Mouse (Mus musculus) intestine, postnatal 0 days (tissue): ENCODE data around the gene Ptprj. TPM values are rescaled to one million over a fixed set of nuclear protein-coding genes. Genes with fewer than 3 reads are reported as not detected.

Experiments used
- ATAC-seq: fragments of 200-750 bp; cut with Nextera tagmentation; 2 replicates; pipeline ENCODE4 v1.8.0; 2017; ENCODE audit warnings: mild to moderate bottlenecking, moderate TSS enrichment, moderate library complexity
- H3K27ac ChIP-seq: fragments of 300-500 bp; sonication (generic); 2 replicates; pipeline ENCODE4 v1.5.1; 2014; ENCODE audit warnings: mild to moderate bottlenecking, low read depth, low read length, moderate library complexity
- H3K27me3 ChIP-seq: fragments of 300-500 bp; sonication (generic); replicated peaks from 2 replicates; pipeline ENCODE4 v1.6.1; 2014; ENCODE audit warnings: low read length, mixed read lengths; ENCODE audit not compliant: control insufficient read depth, insufficient read depth
- H3K36me3 ChIP-seq: fragments of 300-500 bp; sonication (generic); 2 replicates; pipeline ENCODE4 v1.6.1; 2014; ENCODE audit warnings: mild to moderate bottlenecking, moderate library complexity; ENCODE audit not compliant: control insufficient read depth, insufficient read depth
- H3K4me1 ChIP-seq: fragments of 300-500 bp; sonication (generic); replicated peaks from 2 replicates; pipeline ENCODE4 v1.6.1; 2014; ENCODE audit warnings: antibody characterized with exemption, low read length, mixed read lengths; ENCODE audit not compliant: control insufficient read depth, insufficient read depth
- H3K4me2 ChIP-seq: fragments of 300-500 bp; sonication (generic); replicated peaks from 2 replicates; pipeline ENCODE4 v1.6.1; 2014; ENCODE audit warnings: low read depth, mild to moderate bottlenecking, moderate library complexity
- H3K4me3 ChIP-seq: fragments of 300-500 bp; sonication (generic); 2 replicates; pipeline ENCODE4 v1.5.1; 2014; ENCODE audit warnings: low read depth, low read length
- H3K9ac ChIP-seq: fragments of 300-500 bp; sonication (generic); 2 replicates; pipeline ENCODE4 v1.6.1; 2014; ENCODE audit warnings: mild to moderate bottlenecking, low read depth, low read length
- H3K9me3 ChIP-seq: fragments of 300-500 bp; sonication (generic); 2 replicates; pipeline ENCODE4 v1.6.1; 2016; ENCODE audit warnings: mixed run types; ENCODE audit not compliant: control insufficient read depth
- CTCF ChIP-seq: sonication (generic); IDR thresholded peaks from 2 replicates; pipeline ENCODE4 v1.5.1; 2016; ENCODE audit warnings: low read depth, mild to moderate bottlenecking, control low read depth, antibody characterized with exemption, moderate library complexity
- whole genome bisulfite sequencing: fragments of 180-500 bp; shearing (Covaris S2); extraction: QIAGEN DNeasy Blood & Tissue Kit; methylation state at CpG from one replicate; pipeline ENCODE4 v1.1.7; 2014; 5-methylcytosine and 5-hydroxymethylcytosine counted together
- polyA plus RNA-seq: library from polyadenylated mRNA; unstranded; fragments of >200 nt; fragmentation: Nextera tagmentation; extraction: Ambion mirVana; gene quantifications from 2 replicates; pipeline ENCODE4 v1.2.1, GENCODE M21; 2015

Gene Ptprj
- polyA plus RNA-seq, 1 experiment from 2014 or later, result 3.5 TPM

DNA sequence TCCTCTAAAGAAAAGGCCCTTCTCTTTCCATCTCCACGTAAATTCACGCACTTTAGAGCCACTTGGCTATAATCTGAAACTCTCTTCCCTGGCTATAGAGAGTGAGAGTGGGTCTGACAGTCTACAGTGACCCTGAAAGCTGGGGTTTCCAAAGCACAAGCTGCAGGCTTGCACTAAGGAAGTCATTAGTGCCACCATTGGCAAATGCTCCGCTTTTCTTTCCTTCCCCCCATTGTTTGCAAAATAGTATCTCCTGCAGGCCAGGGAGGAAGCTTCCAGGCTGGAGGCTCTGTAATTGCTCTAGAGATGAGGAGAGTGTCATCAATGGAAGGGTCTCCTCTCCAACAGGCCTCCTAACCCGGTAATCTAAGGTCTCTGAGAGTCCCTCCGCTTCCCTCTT lies 65.5 kb downstream of the Ptprj start:
- no peak overlapping the region for H3K4me2 ChIP-seq
- H3K36me3 ChIP-seq, result no peaks in the 10 kb centered on the region
- H3K9me3 ChIP-seq, result no peaks in the 10 kb centered on the region
- no peaks in the 10 kb centered on the region; the same call in 1 of the 2 replicates for H3K4me1 ChIP-seq
- no peak overlapping the region for H3K9ac ChIP-seq
- H3K27me3 ChIP-seq, result no peaks in the 10 kb centered on the region
- no peak for TF ChIP-seq CTCF
- no peak overlapping the region for H3K4me3 ChIP-seq
- no peak for ATAC-seq
- 65% methylated on average over 5 of the region's 5 CpGs for WGBS
- no peak overlapping the region for H3K27ac ChIP-seq

DNA sequence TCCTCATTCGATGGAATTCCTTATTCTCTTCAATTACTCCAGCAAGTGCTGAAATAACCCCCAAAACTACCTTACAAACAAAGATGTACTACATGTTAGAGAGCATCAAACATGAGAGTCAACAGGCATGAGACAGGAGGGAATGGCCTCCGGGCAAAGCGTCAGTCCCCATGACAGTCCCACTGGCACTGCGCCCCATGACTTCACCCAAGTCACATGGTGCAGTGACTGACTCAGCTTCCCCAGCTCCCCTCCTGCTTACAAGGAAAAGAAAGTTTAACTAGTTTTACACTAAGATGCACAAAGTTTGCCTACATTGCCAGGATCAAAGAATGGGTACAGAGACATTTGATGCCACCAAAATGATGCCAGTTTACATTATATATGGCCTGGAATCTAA lies 71.2 kb downstream of the Ptprj start:
- WGBS, result 80% methylated on average over 4 of the region's 4 CpGs
- Histone ChIP-seq H3K27ac (no peak overlapping the region), H3K9me3 (no peaks in the 10 kb centered on the region), H3K9ac (no peak overlapping the region), H3K36me3 (no peaks in the 10 kb centered on the region), H3K4me2 (no peak overlapping the region), H3K4me1 (no peaks in the 10 kb centered on the region), H3K27me3 (no peaks in the 10 kb centered on the region), H3K4me3 (no peak overlapping the region)
- TF ChIP-seq CTCF, result no peak
- ATAC-seq, result no peak

DNA sequence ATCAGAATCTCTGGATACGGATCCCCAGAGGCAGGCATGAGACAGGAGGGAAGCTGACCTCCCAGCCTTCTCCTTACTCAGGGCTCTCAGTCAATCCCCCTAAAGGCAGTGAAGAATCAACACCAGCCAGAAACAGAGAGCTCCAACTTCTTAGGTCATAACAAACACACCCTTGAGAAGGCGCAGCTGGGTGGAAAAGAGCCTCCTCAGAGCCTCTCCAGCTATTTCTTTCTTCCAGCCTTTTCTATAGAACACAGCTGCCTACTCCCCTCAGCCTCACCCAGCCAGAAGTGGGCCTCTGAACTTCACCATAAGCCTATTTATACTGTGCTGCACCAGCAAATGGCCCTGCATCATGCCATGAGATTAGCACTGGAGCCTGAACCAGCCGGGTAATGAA lies 74.3 kb downstream of the Ptprj start:
- Histone ChIP-seq H3K36me3 (no peaks in the 10 kb centered on the region), H3K4me2 (no peak overlapping the region), H3K9ac (no peak overlapping the region), H3K9me3 (no peaks in the 10 kb centered on the region), H3K27me3 (no peaks in the 10 kb centered on the region), H3K27ac (0 out of 2 replicates have a peak overlapping the region, but pooled peaks have one; percentile 28), H3K4me3 (no peak overlapping the region), H3K4me1 (0 out of 2 replicates have a peak, but pooled peaks cover 7% of the 10 kb centered on the region)
- 0 out of 2 replicates have a peak, but pooled peaks have one; percentile 1 for TF ChIP-seq CTCF
- WGBS, result 46% methylated on average over 3 of the region's 3 CpGs
- no peak for ATAC-seq

DNA sequence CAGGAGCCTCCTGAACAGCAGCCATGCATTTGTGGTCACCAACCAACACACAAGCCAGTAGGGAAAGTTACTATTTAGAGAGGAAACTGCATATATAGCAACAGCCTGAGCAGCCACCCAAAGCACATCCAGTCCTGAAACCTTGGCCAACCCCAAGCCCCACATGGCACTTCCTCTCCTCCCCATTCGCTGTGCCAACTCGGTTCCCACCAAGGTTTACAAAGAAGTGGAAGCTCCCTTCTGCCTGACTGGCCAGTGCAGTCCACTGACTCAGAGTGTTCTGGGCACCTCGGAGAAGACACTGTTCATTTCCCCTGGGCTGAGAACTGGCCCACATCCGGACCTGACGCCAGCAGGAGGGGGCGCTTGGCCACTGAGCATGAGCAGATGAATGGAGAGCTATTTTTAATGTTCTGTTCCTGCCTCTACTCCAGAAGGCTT lies 75.7 kb downstream of the Ptprj start:
- no peaks in the 10 kb centered on the region for H3K36me3 ChIP-seq
- H3K4me2 ChIP-seq, result no peak overlapping the region
- H3K9ac ChIP-seq, result no peak overlapping the region
- 0 out of 2 replicates have a peak, but pooled peaks cover 7% of the 10 kb centered on the region for H3K4me1 ChIP-seq
- H3K27me3 ChIP-seq, result no peaks in the 10 kb centered on the region
- no peak overlapping the region for H3K4me3 ChIP-seq
- 82% methylated on average over 6 of the region's 6 CpGs for WGBS
- ATAC-seq, result no peak
- no peak overlapping the region for H3K27ac ChIP-seq
- no peaks in the 10 kb centered on the region for H3K9me3 ChIP-seq
- TF ChIP-seq CTCF, result peak; percentile 33

DNA sequence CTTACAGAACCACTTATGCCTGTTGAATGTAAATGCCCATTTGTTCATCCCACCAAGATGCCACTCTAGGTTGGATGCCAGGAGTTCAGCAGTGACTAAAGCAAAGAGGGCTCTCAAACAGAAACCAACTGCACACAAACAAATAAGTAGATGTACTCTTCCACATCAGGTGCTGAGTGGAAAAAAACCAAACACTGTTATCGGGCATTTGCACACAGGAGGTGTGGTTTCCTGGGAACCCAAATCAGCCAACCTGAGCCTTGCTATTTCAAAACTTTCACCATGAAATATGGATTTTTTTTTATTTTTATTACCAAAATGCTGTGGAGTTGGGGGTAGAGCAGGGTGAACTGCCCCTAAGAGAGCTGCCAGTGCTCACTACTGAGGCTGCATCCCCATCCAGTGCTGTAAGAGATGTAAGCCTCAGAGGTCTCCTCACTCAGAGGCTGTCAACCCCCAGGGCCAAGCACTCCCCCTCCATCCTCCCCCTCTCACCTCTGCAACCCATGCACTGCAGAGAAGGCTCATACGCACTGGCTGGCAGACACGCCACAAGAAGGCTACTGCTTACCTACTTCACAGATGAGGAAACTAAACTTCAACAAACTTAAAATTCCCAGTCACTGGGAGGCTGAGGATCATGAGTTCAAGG lies 77.1 kb downstream of the Ptprj start:
- Histone ChIP-seq H3K4me2 (no peak overlapping the region), H3K36me3 (no peaks in the 10 kb centered on the region), H3K27me3 (no peaks in the 10 kb centered on the region), H3K9ac (no peak overlapping the region), H3K27ac (no peak overlapping the region), H3K9me3 (no peaks in the 10 kb centered on the region), H3K4me3 (no peak overlapping the region), H3K4me1 (0 out of 2 replicates have a peak, but pooled peaks cover 7% of the 10 kb centered on the region)
- ATAC-seq, result no peak
- WGBS, result 79% methylated on average over 3 of the region's 3 CpGs
- TF ChIP-seq CTCF, result no peak

DNA sequence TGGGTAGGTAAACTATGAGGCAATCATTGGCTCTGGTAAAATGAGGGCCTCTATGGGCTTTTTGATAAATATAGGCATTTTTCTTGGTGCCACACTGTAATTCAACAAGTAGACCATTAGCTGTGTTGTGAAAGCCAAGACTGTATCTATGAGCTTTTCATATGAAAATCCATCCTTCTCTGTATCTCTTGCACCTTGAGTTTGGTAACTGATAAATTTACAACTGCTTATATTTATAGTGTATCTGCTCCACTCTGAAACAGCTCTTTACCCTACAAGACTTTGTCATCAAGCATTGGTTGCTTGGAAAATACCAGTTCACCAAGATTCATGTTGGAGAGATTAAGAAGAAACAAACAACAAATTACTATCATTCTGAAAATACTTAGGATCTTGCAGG lies 77.7 kb downstream of the Ptprj start:
- Histone ChIP-seq H3K9ac (no peak overlapping the region), H3K36me3 (no peaks in the 10 kb centered on the region), H3K27me3 (no peaks in the 10 kb centered on the region), H3K9me3 (no peaks in the 10 kb centered on the region), H3K27ac (no peak overlapping the region), H3K4me2 (no peak overlapping the region), H3K4me3 (no peak overlapping the region), H3K4me1 (0 out of 2 replicates have a peak, but pooled peaks cover 7% of the 10 kb centered on the region)
- ATAC-seq, result no peak
- no peak for TF ChIP-seq CTCF
